Mouse (Mus musculus): ENCODE measurements around the gene Lsm12. TPM values are rescaled to one million over a fixed set of nuclear protein-coding genes. Genes with fewer than 3 reads are reported as not detected.

Lsm12 gene
- 10 to 100 TPM; 62.0 to 62.7 TPM for total RNA-seq (2021)

- peak; percentile 91 to 94 for DNase-seq (ENCODE audit: extremely low spot score in 1 of 2, low spot score in 1 of 2)
Observed at GRCm38 (mm10) chr11:102184646-102185495, at the start of gene Lsm12. TSS of gene Lsm12 (minus strand) at chr11:102185296.

- peak; percentile 86 to 89 for DNase-seq (ENCODE audit: extremely low spot score in 1 of 2, low spot score in 1 of 2)
Observed at GRCm38 (mm10) chr11:102230006-102230741, 45.1 kb upstream of the Lsm12 start, which contains the start of gene Hdac5. TSS of gene Hdac5 (minus strand) at chr11:102230166.

- no peak for DNase-seq (ENCODE audit: extremely low spot score in 1 of 2, low spot score in 1 of 2)
Observed at GRCm38 (mm10) chr11:102229331-102229953, 44.3 kb upstream of the Lsm12 start.

- DNase-seq (ENCODE audit: extremely low spot score in 1 of 2, low spot score in 1 of 2), result no peak
Observed at GRCm38 (mm10) chr11:102228646-102229268, 43.7 kb upstream of the Lsm12 start.

DNA sequence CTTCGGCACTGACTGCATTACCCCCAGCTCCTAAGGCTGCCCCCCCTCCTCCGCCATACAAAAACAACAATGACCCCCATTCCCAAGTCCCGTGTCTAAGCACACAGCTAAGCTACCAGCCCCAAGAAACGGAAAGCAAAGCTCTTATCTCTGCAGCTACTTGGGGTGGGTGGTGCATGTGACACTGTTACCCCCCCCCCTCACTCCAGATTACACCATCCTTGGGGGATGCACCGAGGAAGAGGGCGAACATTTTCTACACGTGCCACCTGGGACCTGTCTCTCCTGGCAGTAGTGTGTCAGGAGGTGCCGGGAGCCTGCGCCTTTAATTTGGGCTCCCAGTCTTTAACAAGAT is 43.1 kb upstream of the Lsm12 start:
- DNase-seq (ENCODE audit: extremely low spot score in 1 of 2, low spot score in 1 of 2), result no peak

DNA sequence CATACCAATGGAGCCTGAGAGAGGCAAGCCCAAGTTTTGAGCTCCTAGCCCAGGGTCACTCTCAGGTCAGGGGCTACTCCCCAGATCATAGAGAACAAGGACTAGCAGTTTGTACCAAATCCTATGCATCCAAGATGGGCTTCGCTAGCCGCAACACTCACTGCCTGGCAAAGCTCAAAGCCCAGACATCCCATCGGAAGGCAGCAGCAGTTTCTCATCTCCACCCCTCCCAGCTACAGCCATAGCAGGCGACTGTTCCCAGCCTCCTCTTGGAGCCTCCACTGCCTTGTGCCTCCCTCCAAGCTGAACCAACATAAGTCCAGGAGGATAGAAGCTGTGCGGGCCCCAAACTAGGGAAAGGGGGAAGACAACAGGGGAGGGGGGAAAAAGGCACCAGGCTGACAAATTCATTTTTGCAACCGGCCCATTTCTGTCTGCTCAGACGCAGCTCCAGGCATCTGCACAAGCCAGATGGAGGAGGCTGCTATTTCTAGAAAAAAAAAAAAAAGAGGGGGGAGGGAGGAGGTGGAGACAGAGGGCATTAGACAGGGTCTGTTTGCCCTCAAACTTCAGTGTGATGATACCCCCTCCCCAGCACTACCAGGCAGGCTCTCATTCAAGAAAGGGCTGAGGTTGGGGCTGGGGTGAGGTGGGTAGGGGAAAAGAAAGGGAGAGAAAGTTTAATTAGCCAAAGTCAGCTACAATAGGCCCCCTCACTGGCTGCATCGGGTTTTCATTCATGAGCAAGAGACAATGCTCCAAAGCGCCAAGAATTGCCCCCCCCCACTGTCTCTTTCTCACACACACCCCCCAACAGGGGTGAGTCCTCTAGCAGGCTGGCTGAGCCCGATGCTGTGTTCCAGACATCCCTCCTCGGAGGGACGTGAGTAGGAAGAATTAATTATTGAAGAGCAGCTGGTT is 42.4 kb upstream of the Lsm12 start:
- no peak for DNase-seq (ENCODE audit: extremely low spot score in 1 of 2, low spot score in 1 of 2)

GRCm38 (mm10) chr11:102226067-102226978 is 41.2 kb upstream of the Lsm12 start:
- DNase-seq (ENCODE audit: extremely low spot score in 1 of 2, low spot score in 1 of 2), result no peak

DNA sequence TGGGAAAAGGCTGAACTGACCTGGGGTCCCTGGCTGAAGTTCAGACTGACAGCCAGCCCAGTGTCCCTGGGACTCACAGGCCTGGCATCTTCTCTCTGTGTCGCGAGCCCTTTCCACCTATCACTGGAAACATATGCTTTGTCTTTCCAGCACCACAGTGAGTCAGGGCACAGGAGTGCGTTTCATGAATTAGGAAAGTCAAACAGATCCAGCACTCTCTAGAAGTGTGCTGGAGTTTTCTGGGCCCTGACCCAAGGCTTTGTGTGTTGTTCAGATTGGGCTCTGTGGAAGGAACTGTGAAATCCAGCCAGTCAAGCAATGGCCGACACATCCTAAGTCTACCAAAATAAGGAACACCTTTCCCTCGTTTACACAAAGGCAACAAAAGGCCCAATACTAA is 40.1 kb upstream of the Lsm12 start:
- DNase-seq (ENCODE audit: extremely low spot score in 1 of 2, low spot score in 1 of 2), result no peak

DNA sequence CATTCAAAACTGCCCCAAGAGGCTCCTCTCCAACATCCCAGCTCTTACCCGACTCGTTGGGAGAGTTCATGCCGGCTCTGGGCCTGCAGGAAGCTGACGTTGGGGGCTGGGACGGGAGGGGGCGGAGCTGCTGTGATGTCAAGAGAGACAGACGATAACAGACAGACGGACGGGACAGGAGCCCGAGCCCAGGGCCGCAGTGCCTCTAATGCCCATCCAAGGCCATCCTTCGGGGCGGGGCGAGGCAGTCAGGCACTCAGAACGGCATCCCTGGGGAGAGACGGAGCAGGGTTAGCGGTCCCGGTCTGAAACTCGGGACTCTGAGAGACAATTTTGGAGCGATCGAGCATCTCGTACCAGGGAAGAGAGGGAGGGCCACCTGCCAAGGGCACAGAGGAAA is 39.6 kb upstream of the Lsm12 start:
- no peak for DNase-seq (ENCODE audit: extremely low spot score in 1 of 2, low spot score in 1 of 2)

DNA sequence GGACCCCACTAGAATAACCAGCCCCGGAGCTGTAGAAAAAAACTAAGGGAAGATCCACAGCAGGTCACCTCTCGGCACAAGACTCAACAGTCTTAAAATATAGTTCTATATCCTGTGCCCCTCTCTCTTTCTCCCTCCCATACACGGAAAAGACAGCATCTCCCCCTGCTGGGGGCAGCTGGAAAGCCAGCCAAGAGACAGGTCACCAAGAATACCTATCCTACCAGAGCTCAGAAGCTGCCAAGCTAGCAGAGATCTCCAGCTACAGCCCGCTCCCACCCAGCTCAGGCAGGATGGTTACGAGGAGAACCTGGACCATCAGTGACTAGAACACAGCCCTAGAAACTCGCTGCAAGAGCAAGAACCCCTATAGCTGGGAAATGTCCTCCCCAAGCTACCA is 38.1 kb upstream of the Lsm12 start:
- no peak for DNase-seq (ENCODE audit: extremely low spot score in 1 of 2, low spot score in 1 of 2)

GRCm38 (mm10) chr11:102221954-102222351 is 36.9 kb upstream of the Lsm12 start:
- no peak for DNase-seq (ENCODE audit: extremely low spot score in 1 of 2, low spot score in 1 of 2)

- DNase-seq (ENCODE audit: extremely low spot score in 1 of 2, low spot score in 1 of 2), result peak in 1 of 2 experiments; percentile 5
Observed at GRCm38 (mm10) chr11:102221243-102221953, 36.3 kb upstream of the Lsm12 start.

- no peak for DNase-seq (ENCODE audit: extremely low spot score in 1 of 2, low spot score in 1 of 2)
Observed at GRCm38 (mm10) chr11:102220451-102220850, 35.4 kb upstream of the Lsm12 start.

DNA sequence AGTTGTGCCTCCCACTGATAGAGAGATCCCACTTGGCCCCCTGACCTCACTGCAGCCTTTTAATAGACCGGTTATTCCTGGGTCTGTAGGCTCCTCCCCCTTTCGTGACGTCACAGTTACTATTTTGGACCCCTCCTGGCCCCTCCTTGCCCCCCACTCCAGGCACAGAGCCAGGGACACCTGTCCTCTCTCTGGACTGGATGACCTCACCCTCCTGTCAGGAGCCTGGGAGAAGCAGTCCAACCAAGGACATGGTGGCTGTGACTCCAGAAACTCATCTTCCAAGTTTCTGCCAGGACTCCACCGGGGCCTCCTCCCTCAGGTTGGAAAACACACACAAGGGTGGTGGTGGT is 34.9 kb upstream of the Lsm12 start:
- DNase-seq (ENCODE audit: extremely low spot score in 1 of 2, low spot score in 1 of 2), result peak in 1 of 2 experiments; percentile 12

- DNase-seq (ENCODE audit: extremely low spot score in 1 of 2, low spot score in 1 of 2), result no peak
Observed at GRCm38 (mm10) chr11:102219247-102219993, 34.3 kb upstream of the Lsm12 start.

DNA sequence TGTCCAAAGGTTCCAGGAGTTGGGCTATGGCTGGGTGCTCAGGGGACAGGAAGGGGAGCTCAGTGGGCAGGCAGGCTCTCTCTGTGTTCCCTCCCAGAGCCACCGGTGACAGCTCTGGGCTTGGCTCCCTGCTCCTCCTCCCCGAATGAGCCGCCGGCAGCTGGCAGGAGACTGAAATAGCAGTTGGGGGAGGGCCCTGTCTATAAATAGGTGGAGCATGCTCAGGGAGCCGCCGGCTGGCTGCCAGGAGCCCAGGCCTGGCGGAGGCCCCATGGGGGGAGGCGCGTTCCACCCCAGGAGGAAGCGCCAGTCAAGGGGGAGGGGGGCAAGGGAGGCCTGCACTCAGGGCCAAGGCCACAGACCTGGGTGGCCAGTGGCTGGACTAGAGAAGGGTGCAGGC is 33.7 kb upstream of the Lsm12 start:
- peak; percentile 83 to 86 for DNase-seq (ENCODE audit: extremely low spot score in 1 of 2, low spot score in 1 of 2)

DNA sequence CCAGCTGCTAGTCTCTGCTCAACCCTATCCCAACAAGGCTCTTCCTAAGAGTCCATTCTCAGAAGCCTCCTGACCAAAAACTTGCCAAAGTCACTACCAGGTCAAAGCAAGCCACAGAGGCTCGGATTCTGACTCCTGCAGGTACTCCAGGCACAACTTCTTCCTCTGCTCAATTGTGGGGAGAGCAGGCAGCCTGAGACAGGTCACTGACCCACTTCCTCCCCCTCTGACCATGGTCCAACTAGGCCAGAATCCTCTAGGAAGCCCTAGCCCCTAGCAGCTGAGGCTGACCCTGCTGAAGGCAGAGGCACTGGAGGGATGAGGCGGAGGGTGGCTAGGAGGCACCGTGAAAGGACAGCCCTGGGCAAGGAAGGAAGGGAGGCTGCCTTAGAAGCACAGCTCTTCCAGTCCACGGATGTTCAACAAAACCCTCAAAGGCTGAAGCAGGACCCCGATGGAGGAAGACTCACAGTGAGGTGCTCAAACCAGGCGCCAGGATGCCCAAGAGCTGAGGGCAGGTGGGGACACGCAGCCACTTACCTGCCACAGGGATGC is 32.9 kb upstream of the Lsm12 start:
- peak in 1 of 2 experiments; percentile 7 for DNase-seq (ENCODE audit: extremely low spot score in 1 of 2, low spot score in 1 of 2)
